Mouse (Mus musculus): ENCODE measurements around the gene Rem1.

- TF ChIP-seq CTCF (IDR thresholded peaks at IDR 0.05; ENCODE audit: low read depth) (no peak), EP300 (optimal IDR thresholded peaks at IDR 0.05) (no peak)
These were observed 3.2 kb downstream of the Rem1 start for GRCm38 (mm10) chr2:152629904-152630303.
